Mouse (Mus musculus) spleen, adult 2 months (tissue): ENCODE results near the gene Rpia. TPM values are rescaled to one million over a fixed set of nuclear protein-coding genes. Genes with fewer than 3 reads are reported as not detected.

Experiments used
- DNase-seq, 2 experiments: peaks; one replicate each; pipeline versions ENCODE4 v3.0.0 to v3.0.0-alpha.2; 2012 to 2021; ENCODE audit warnings: low spot score in 2 of 2, low read depth in 1 of 2
- H3K27ac ChIP-seq: fragments of 200-500 bp; 2 replicates; pipeline ENCODE4 v1.5.1; 2012; ENCODE audit warnings: low read length, inconsistent platforms; ENCODE audit not compliant: insufficient read depth
- H3K27me3 ChIP-seq: fragments of 200-500 bp; 2 replicates; pipeline ENCODE4 v1.6.1; 2012; ENCODE audit warnings: mild to moderate bottlenecking, moderate library complexity, low read length, inconsistent platforms; ENCODE audit not compliant: control insufficient read depth, insufficient read depth
- H3K36me3 ChIP-seq: fragments of 200-500 bp; 2 replicates; pipeline ENCODE4 v1.6.1; 2012; ENCODE audit warnings: mild to moderate bottlenecking, low read length, inconsistent platforms; ENCODE audit not compliant: control insufficient read depth, insufficient read depth
- H3K4me1 ChIP-seq: fragments of 200-500 bp; 2 replicates; pipeline ENCODE4 v1.6.1; 2011; ENCODE audit warnings: inconsistent platforms; ENCODE audit not compliant: control insufficient read depth, insufficient read depth, insufficient read length
- H3K4me3 ChIP-seq: fragments of 200-500 bp; 2 replicates; pipeline ENCODE4 v1.5.1; 2011; ENCODE audit warnings: mild to moderate bottlenecking, inconsistent platforms; ENCODE audit not compliant: insufficient read depth, insufficient read length; ENCODE audit errors: extremely low read depth
- CTCF ChIP-seq: fragments of 200-500 bp; IDR thresholded peaks from 2 replicates; pipeline ENCODE4 v1.5.1; 2011; ENCODE audit warnings: mild to moderate bottlenecking, inconsistent platforms; ENCODE audit not compliant: insufficient read depth, insufficient read length, insufficient replicate concordance; ENCODE audit errors: extremely low read depth
- POLR2A ChIP-seq: fragments of 200-500 bp; IDR thresholded peaks from 2 replicates; pipeline ENCODE4 v1.6.1; 2011; ENCODE audit warnings: low read depth, low read length, inconsistent platforms
- WGBS: fragments of 180-500 bp; shearing (Covaris S2); methylation state at CpG from one replicate; pipeline ENCODE4 v1.1.7; 2018; 5-methylcytosine and 5-hydroxymethylcytosine counted together
- polyA plus RNA-seq: library from polyadenylated mRNA; depleted of rRNA; stranded (reverse); fragments of >200 nt; gene quantifications from 2 replicates; pipeline ENCODE4 v1.2.3, GENCODE M21; 2012

Gene Rpia
- polyA plus RNA-seq, 1 experiment: 12.7 TPM

DNA sequence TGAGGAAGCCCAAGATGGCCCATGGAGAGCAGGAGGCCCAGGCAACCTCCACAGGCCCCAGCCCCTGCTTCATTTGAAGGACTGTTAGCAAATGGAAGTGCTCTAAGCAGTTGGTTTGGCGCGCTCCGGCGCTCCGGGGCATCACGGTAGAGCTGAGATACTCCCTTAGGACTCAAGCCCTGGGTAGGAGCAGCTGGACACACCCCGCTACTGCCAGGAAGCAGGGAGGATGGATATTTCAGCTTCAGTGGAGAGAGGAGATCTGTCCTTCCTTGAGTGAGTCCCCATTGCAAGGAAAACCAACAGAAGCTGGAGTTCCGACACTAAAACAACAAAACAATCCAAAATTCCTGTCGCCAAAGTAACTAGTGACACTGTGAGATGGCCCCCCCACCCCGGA, 37.2 kb downstream of the Rpia start:
- Histone ChIP-seq H3K27me3 (no peaks in the 10 kb centered on the region), H3K4me1 (peaks cover 9% of the 10 kb centered on the region), H3K36me3 (no peaks in the 10 kb centered on the region), H3K4me3 (no peak overlapping the region), H3K27ac (peak overlapping the region; percentile 74)
- 91% methylated on average over 10 of the region's 10 CpGs for WGBS
- no peak for DNase-seq
- TF ChIP-seq POLR2A (no peak), CTCF (no peak)

- 52% methylated on average over 8 of the region's 8 CpGs for WGBS
- peak in 1 of 2 experiments; percentile 74 for DNase-seq
- Histone ChIP-seq H3K4me1 (peaks cover 11% of the 10 kb centered on the region), H3K27me3 (no peaks in the 10 kb centered on the region), H3K27ac (peak overlapping the region; percentile 93), H3K4me3 (no peak overlapping the region), H3K36me3 (no peaks in the 10 kb centered on the region)
- TF ChIP-seq POLR2A: no peak
- peak; percentile 80; the same call in 1 of the 2 replicates for TF ChIP-seq CTCF
Measured at GRCm38 (mm10) chr6:70752351-70752750, 39.7 kb downstream of the Rpia start.

- 74% methylated on average over 6 of the region's 6 CpGs for WGBS
- no peaks in the 10 kb centered on the region for H3K36me3 ChIP-seq
- H3K4me1 ChIP-seq: peaks cover 11% of the 10 kb centered on the region
- DNase-seq: no peak
- peak overlapping the region; percentile 93 for H3K27ac ChIP-seq
- no peaks in the 10 kb centered on the region for H3K27me3 ChIP-seq
- no peak overlapping the region for H3K4me3 ChIP-seq
- TF ChIP-seq POLR2A (no peak), CTCF (no peak)
Measured at GRCm38 (mm10) chr6:70751898-70752273, 40.1 kb downstream of the Rpia start.

- no peaks in the 10 kb centered on the region for H3K27me3 ChIP-seq
- no peaks in the 10 kb centered on the region for H3K36me3 ChIP-seq
- H3K27ac ChIP-seq: peak overlapping the region; percentile 93
- TF ChIP-seq POLR2A (no peak), CTCF (0 out of 2 replicates have a peak, but pooled peaks have one; percentile 2)
- H3K4me1 ChIP-seq: peaks cover 14% of the 10 kb centered on the region
- DNase-seq: no peak
- H3K4me3 ChIP-seq: no peak overlapping the region
- WGBS: 73% methylated on average over 8 of the region's 8 CpGs
Measured at GRCm38 (mm10) chr6:70751251-70751897, 40.7 kb downstream of the Rpia start.

GRCm38 (mm10) chr6:70749750-70750149, 42.3 kb downstream of the Rpia start:
- no peaks in the 10 kb centered on the region for H3K27me3 ChIP-seq
- H3K4me3 ChIP-seq: no peak overlapping the region
- peak overlapping the region; percentile 79 for H3K27ac ChIP-seq
- H3K4me1 ChIP-seq: peaks cover 14% of the 10 kb centered on the region
- no peaks in the 10 kb centered on the region for H3K36me3 ChIP-seq
- WGBS: 72% methylated on average over 1 of the region's 1 CpGs
- no peak for TF ChIP-seq CTCF
- no peak for TF ChIP-seq POLR2A
- DNase-seq: no peak

GRCm38 (mm10) chr6:70747702-70748101, 44.3 kb downstream of the Rpia start:
- Histone ChIP-seq H3K36me3 (no peaks in the 10 kb centered on the region), H3K27me3 (no peaks in the 10 kb centered on the region), H3K4me3 (no peak overlapping the region), H3K27ac (peak overlapping the region; percentile 59), H3K4me1 (peaks cover 16% of the 10 kb centered on the region)
- WGBS: 79% methylated on average over 5 of the region's 5 CpGs
- no peak for DNase-seq
- TF ChIP-seq POLR2A: no peak
- no peak for TF ChIP-seq CTCF

DNA sequence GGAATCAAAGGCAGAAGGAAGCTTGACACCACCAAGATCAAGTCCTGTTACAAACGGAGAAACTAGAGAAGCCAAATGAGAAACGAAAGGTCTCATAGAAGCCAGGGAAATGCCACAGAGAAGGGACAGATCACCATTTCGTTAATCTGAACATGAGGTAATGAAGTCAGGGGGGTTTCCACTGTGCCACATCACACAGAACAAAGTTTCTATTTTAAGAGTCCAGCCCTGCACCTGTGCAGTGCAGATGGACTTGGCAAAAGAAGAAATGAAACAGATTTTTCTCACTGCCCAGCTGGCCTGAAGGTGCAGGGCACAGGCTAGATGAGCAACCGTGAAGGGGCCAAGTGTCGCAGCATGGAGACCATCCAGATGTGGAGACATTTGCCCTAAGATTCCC, 48.1 kb downstream of the Rpia start:
- peaks cover 20% of the 10 kb centered on the region for H3K4me1 ChIP-seq
- no peak overlapping the region for H3K4me3 ChIP-seq
- peak; percentile 64 to 76 for DNase-seq
- 28% methylated on average over 5 of the region's 5 CpGs for WGBS
- TF ChIP-seq CTCF (no peak), POLR2A (peak; percentile 33)
- no peaks in the 10 kb centered on the region for H3K27me3 ChIP-seq
- H3K27ac ChIP-seq: peak overlapping the region; percentile 94
- no peaks in the 10 kb centered on the region; the same call in 1 of the 2 replicates for H3K36me3 ChIP-seq
